Mouse (Mus musculus) limb, embryonic 14.5 days (tissue): ENCODE measurements at regions not wholly inside any gene's neighbourhood (a gene's known extent, or its start where the extent isn't known, plus 50 kb on each side); places are given as distances from the start of the nearest gene placed in this dataset.

ENCODE experiments used
- ATAC-seq: fragments of 200-750 bp; cut with Nextera tagmentation; 2 replicates; pipeline ENCODE4 v1.8.0; 2017; ENCODE audit warnings: low read depth, moderate number of reproducible peaks, moderate TSS enrichment; ENCODE audit not compliant: low FRiP score
- DNase-seq: peaks from one replicate; pipeline ENCODE4 v3.0.0-alpha.2; 2015; ENCODE audit warnings: low spot score
- H3K27ac ChIP-seq: fragments of 300-500 bp; sonication (generic); replicated peaks from 2 replicates; pipeline ENCODE4 v1.5.1; 2014; ENCODE audit warnings: low read depth, mild to moderate bottlenecking, low read length, moderate library complexity, mixed read lengths
- H3K27me3 ChIP-seq: fragments of 300-500 bp; sonication (generic); 2 replicates; pipeline ENCODE4 v1.6.1; 2014; ENCODE audit warnings: low read length, mixed read lengths; ENCODE audit not compliant: control insufficient read depth, insufficient read depth
- H3K36me3 ChIP-seq: fragments of 300-500 bp; sonication (generic); 2 replicates; pipeline ENCODE4 v1.6.1; 2014; ENCODE audit warnings: mild to moderate bottlenecking, low read length, moderate library complexity, mixed read lengths; ENCODE audit not compliant: control insufficient read depth, insufficient read depth
- H3K4me1 ChIP-seq: fragments of 300-500 bp; sonication (generic); 2 replicates; pipeline ENCODE4 v1.6.1; 2014; ENCODE audit warnings: antibody characterized with exemption, low read length, mixed read lengths; ENCODE audit not compliant: control insufficient read depth, insufficient read depth
- H3K4me2 ChIP-seq: fragments of 300-500 bp; sonication (generic); replicated peaks from 2 replicates; pipeline ENCODE4 v1.6.1; 2014; ENCODE audit warnings: low read depth, mild to moderate bottlenecking, low read length, moderate library complexity; ENCODE audit not compliant: severe bottlenecking
- H3K4me3 ChIP-seq: fragments of 300-500 bp; sonication (generic); replicated peaks from 2 replicates; pipeline ENCODE4 v1.5.1; 2014; ENCODE audit warnings: low read length
- H3K9ac ChIP-seq: fragments of 300-500 bp; sonication (generic); 2 replicates; pipeline ENCODE4 v1.6.1; 2014; ENCODE audit warnings: mild to moderate bottlenecking, low read depth, low read length, moderate library complexity; ENCODE audit not compliant: severe bottlenecking
- H3K9me3 ChIP-seq: fragments of 300-500 bp; sonication (generic); 2 replicates; pipeline ENCODE4 v1.6.1; 2016; ENCODE audit warnings: low read length; ENCODE audit not compliant: control insufficient read depth
- POLR2A ChIP-seq: fragments of 200-500 bp; IDR thresholded peaks from 2 replicates; pipeline ENCODE4 v1.8.0; 2012; ENCODE audit warnings: inconsistent platforms, mild to moderate bottlenecking, moderate library complexity, borderline replicate concordance; ENCODE audit not compliant: insufficient read depth, insufficient read length; ENCODE audit errors: extremely low read depth
- WGBS: fragments of 180-500 bp; shearing (Covaris S2); extraction: QIAGEN DNeasy Blood & Tissue Kit; methylation state at CpG from one replicate; pipeline ENCODE4 v1.1.7; 2014; 5-methylcytosine and 5-hydroxymethylcytosine counted together

DNA sequence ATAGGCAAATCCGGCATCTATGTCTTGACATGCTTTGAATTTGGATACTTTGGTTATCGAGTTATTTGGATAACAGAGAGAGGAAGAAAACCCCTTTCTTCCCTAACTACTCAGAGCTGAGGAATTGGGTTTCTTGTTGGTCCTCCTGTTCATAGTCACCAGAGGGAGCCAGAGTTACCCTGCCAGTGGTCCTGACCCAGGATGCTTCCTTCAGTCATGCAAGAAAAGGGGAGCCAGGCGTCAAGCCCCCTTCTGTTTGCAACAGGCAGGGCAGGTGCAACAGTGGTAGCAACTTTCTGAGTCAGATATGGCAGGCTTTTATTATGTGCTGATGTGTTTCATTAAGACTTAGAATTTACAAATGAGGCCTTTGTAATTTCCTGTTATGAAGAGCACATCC lies 101.4 kb upstream of the B430305J03Rik start:
- H3K27me3 ChIP-seq: no peaks in the 10 kb centered on the region
- no peak overlapping the region for H3K27ac ChIP-seq
- WGBS: 31% methylated on average over 3 of the region's 3 CpGs
- DNase-seq (peak; percentile 41), ATAC-seq (no peak)
- H3K4me2 ChIP-seq: no peak overlapping the region
- TF ChIP-seq POLR2A: no peak
- H3K36me3 ChIP-seq: no peaks in the 10 kb centered on the region
- H3K9ac ChIP-seq: no peak overlapping the region
- no peak overlapping the region for H3K4me3 ChIP-seq
- H3K4me1 ChIP-seq: no peaks in the 10 kb centered on the region
- H3K9me3 ChIP-seq: no peaks in the 10 kb centered on the region

DNA sequence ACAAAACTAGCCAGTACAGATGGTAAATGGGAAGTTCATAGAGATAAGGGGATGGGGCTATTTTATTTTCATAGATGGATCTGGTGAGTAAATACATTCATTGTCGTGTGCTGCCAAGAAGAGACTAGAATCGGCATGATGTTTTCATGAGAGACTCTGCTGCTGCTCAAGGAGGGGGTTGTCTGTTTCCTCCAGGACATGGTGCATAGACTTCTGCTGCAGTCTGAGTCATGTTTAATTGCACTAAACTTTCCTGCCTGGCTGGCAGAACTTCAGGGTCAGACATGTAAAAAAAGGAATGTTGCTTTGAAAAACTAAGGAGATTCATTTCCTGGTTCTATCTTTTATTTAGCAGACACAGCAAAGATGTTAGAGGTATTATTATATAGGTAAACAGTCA lies 100.9 kb upstream of the B430305J03Rik start:
- H3K27ac ChIP-seq: no peak overlapping the region
- TF ChIP-seq POLR2A: no peak
- no peak overlapping the region for H3K4me2 ChIP-seq
- H3K9me3 ChIP-seq: no peaks in the 10 kb centered on the region
- ATAC-seq: no peak
- H3K4me3 ChIP-seq: no peak overlapping the region
- H3K27me3 ChIP-seq: no peaks in the 10 kb centered on the region
- WGBS: 81% methylated on average over 2 of the region's 2 CpGs
- no peak overlapping the region for H3K9ac ChIP-seq
- DNase-seq: no peak
- H3K36me3 ChIP-seq: no peaks in the 10 kb centered on the region
- H3K4me1 ChIP-seq: no peaks in the 10 kb centered on the region

DNA sequence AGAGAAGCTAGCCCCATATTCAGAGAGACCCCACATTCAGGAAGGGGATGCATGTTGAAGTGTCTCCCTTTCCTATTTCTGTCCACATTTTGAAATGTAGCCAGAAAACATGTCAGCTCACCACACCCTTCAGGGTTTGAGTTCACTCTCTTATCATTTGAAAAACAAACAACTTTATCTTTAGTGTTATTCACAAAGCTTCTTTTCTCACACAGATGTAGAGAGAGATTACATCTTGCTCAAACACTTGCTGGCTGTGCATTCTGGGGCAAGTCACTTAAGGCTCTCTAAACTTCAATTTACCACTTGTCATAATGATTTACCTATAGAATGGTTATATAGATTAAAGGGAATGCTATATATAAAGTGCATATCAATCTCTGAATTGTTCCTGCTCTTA lies 94.3 kb upstream of the B430305J03Rik start:
- Histone ChIP-seq H3K4me3 (no peak overlapping the region), H3K9ac (no peak overlapping the region), H3K27me3 (no peaks in the 10 kb centered on the region), H3K36me3 (no peaks in the 10 kb centered on the region), H3K27ac (no peak overlapping the region), H3K4me2 (no peak overlapping the region), H3K4me1 (no peaks in the 10 kb centered on the region), H3K9me3 (no peaks in the 10 kb centered on the region)
- ATAC-seq (no peak), DNase-seq (no peak)
- no peak for TF ChIP-seq POLR2A

DNA sequence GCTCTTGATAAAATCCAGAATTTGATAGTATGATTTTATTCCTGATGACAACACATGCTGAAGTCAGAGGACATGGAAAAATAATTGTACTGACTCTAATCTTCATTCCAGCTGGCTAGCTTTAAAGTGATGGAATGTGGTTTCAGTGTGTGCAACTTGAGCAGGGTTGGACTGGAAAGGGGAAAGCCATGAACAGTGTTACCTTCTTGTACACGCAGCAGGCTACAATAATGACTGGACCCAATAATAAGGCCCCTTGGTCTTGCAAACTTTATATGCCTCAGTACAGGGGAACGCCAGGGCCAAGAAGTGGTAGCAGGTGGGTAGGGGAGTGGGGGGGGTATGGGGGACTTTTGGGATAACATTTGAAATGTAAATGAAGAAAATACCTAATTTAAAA lies 90.8 kb upstream of the B430305J03Rik start:
- DNase-seq: peak; percentile 15
- Histone ChIP-seq H3K27me3 (no peaks in the 10 kb centered on the region), H3K36me3 (no peaks in the 10 kb centered on the region), H3K9ac (no peak overlapping the region), H3K4me2 (no peak overlapping the region), H3K4me1 (no peaks in the 10 kb centered on the region), H3K9me3 (no peaks in the 10 kb centered on the region), H3K4me3 (no peak overlapping the region), H3K27ac (no peak overlapping the region)
- TF ChIP-seq POLR2A: no peak
- 0 out of 2 replicates have a peak, but pooled peaks have one; percentile 30 for ATAC-seq
- WGBS: 56% methylated on average over 2 of the region's 2 CpGs

DNA sequence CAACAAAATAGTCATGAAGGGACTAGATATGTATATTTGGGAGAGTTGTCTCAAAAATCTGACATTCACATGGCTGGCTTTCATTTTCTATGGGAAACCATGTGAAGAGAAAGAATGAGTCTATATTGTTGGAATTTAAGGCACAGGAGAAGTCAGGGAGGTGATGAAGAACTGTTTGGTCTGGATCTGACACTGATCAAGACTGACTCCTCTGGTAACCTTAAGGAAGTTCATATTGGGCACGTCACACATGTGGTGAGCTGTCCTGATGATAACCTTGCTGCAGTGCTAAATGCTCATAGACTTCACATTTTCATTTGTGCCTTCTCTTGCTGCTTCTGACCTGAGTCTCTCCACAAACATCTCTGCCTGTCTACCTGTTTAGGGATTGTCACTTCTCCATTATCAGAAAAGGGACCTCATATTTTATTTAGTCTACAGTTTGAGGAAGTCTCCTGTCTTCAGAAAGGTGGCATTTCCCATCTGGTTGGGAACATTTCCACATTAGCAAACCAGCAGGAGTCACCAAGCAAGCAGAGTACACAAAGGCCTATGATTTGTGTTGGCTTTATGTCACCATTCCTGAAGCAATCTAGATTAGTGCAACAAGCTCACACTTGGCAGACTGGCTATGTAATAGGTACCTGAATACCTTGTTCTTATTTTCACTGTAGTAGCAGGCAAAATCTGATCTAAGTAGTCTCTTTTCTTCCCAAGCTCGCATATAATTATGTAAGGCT lies 76.4 kb upstream of the B430305J03Rik start:
- no peaks in the 10 kb centered on the region for H3K27me3 ChIP-seq
- no peak overlapping the region for H3K4me2 ChIP-seq
- H3K36me3 ChIP-seq: no peaks in the 10 kb centered on the region
- no peak overlapping the region for H3K27ac ChIP-seq
- TF ChIP-seq POLR2A: no peak
- 83% methylated on average over 2 of the region's 2 CpGs for WGBS
- no peak overlapping the region for H3K4me3 ChIP-seq
- DNase-seq (no peak), ATAC-seq (no peak)
- H3K9me3 ChIP-seq: no peaks in the 10 kb centered on the region
- no peaks in the 10 kb centered on the region for H3K4me1 ChIP-seq
- no peak overlapping the region for H3K9ac ChIP-seq

DNA sequence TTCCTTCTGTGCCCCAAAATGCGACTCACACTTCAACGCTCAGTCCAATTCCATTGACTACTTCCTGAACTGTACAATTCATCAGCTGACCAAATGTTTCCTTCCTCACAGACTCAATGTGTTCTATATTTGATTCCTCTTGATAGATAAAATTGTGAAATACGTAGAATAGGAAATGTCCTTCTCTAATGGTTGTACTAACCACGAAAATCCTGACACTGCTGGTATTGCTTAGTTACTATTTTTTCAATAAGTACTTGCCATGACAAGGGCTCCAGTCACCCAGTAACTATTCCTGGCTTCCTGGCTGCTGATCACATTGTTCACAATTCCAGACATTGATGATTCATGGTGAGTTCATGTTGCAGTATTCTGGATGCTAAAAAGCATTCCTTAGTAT lies 75.7 kb upstream of the B430305J03Rik start:
- ATAC-seq (no peak), DNase-seq (no peak)
- Histone ChIP-seq H3K27me3 (no peaks in the 10 kb centered on the region), H3K36me3 (no peaks in the 10 kb centered on the region), H3K9me3 (no peaks in the 10 kb centered on the region), H3K4me3 (no peak overlapping the region), H3K4me2 (no peak overlapping the region), H3K27ac (no peak overlapping the region), H3K9ac (no peak overlapping the region), H3K4me1 (no peaks in the 10 kb centered on the region)
- no peak for TF ChIP-seq POLR2A
- WGBS: 83% methylated on average over 4 of the region's 4 CpGs
